Comparison of ENCODE assay signal across 11 mouse cellular contexts in genomic region chr9:32823439-32824133, GRCm38 (mm10).
DNase-seq lines count a peak whose midpoint lies in the region; ATAC-seq and TF ChIP-seq lines count a peak whose summit lies in the region.
"Had no signal": no experiment of that assay in that cellular context is flagged by ENCODE, and none has a peak within 500 bp of the region (broad histone marks: within the 10 kb centered on the region; RNA-seq: fewer than 3 reads in every experiment).

No protein-coding gene starts in this region.

- H3K9ac ChIP-seq in intestine, embryonic 14.5 days (ENCODE audit: low read length), result no peak overlapping the region
- H3K9ac ChIP-seq in intestine, postnatal 0 days (ENCODE audit: low read depth, low read length), result no peak overlapping the region
- no peak overlapping the region for H3K9ac ChIP-seq in embryonic facial prominence, embryonic 12.5 days
- H3K9ac ChIP-seq: liver, embryonic 12.5 days had no signal

- 20% methylated on average over 8 of the region's 8 CpGs for WGBS in intestine, embryonic 14.5 days
- 54% methylated on average over 8 of the region's 8 CpGs for WGBS in intestine, postnatal 0 days
- 17% methylated on average over 8 of the region's 8 CpGs for WGBS in embryonic facial prominence, embryonic 12.5 days

- peaks cover 3% of the 10 kb centered on the region; the same call in 1 of the 2 replicates for H3K4me1 ChIP-seq in intestine, embryonic 14.5 days (replicated peaks; ENCODE audit: control insufficient read depth, insufficient read depth, low read length)
- H3K4me1 ChIP-seq in intestine, postnatal 0 days (replicated peaks; ENCODE audit: control insufficient read depth, insufficient read depth, low read length), result no peaks in the 10 kb centered on the region
- H3K4me1 ChIP-seq in embryonic facial prominence, embryonic 12.5 days, result peaks cover 18% of the 10 kb centered on the region
- H3K4me1 ChIP-seq: liver, embryonic 12.5 days had no signal

- H3K27ac ChIP-seq in intestine, embryonic 14.5 days (ENCODE audit: low read depth), result peak overlapping the region; percentile 14; the same call in 1 of the 2 replicates
- H3K27ac ChIP-seq in intestine, postnatal 0 days (ENCODE audit: low read depth, low read length), result no peak overlapping the region
- peak overlapping the region; percentile 69 for H3K27ac ChIP-seq in embryonic facial prominence, embryonic 12.5 days
- H3K27ac ChIP-seq: liver, embryonic 12.5 days had no signal

- no peaks in the 10 kb centered on the region for H3K36me3 ChIP-seq in intestine, embryonic 14.5 days (ENCODE audit: control insufficient read depth, insufficient read depth, low read length)
- no peaks in the 10 kb centered on the region for H3K36me3 ChIP-seq in intestine, postnatal 0 days (ENCODE audit: control insufficient read depth, insufficient read depth)
- H3K36me3 ChIP-seq in embryonic facial prominence, embryonic 12.5 days, result no peaks in the 10 kb centered on the region
- H3K36me3 ChIP-seq: G1E; liver, embryonic 12.5 days had no signal

- peak; percentile 64; the same call in 1 of the 2 replicates for ATAC-seq in intestine, embryonic 14.5 days (replicated peaks; ENCODE audit: low FRiP score, low TSS enrichment, low read depth)
- ATAC-seq in intestine, postnatal 0 days, result no peak
- peak; percentile 52; the same call in 1 of the 2 replicates for ATAC-seq in embryonic facial prominence, embryonic 12.5 days (ENCODE audit: insufficient number of reproducible peaks, insufficient read depth, low FRiP score, low TSS enrichment)
- ATAC-seq: liver, embryonic 12.5 days had no signal

- TF ChIP-seq CTCF in intestine, postnatal 0 days (IDR thresholded peaks at IDR 0.05; ENCODE audit: low read depth), result no peak

- no peak overlapping the region for H3K4me3 ChIP-seq in intestine, embryonic 14.5 days (ENCODE audit: low read depth, low read length)
- H3K4me3 ChIP-seq in intestine, postnatal 0 days (ENCODE audit: low read depth, low read length), result no peak overlapping the region
- no peak overlapping the region for H3K4me3 ChIP-seq in embryonic facial prominence, embryonic 12.5 days
- H3K4me3 ChIP-seq: liver, embryonic 12.5 days had no signal

- no peaks in the 10 kb centered on the region for H3K27me3 ChIP-seq in intestine, embryonic 14.5 days (replicated peaks; ENCODE audit: control insufficient read depth, insufficient read depth, low read length)
- H3K27me3 ChIP-seq in intestine, postnatal 0 days (replicated peaks; ENCODE audit: control insufficient read depth, insufficient read depth, low read length), result no peaks in the 10 kb centered on the region
- no peaks in the 10 kb centered on the region for H3K27me3 ChIP-seq in embryonic facial prominence, embryonic 12.5 days
- H3K27me3 ChIP-seq: liver, embryonic 12.5 days had no signal

- H3K9me3 ChIP-seq in intestine, embryonic 14.5 days (ENCODE audit: control insufficient read depth, low read length), result no peaks in the 10 kb centered on the region
- no peaks in the 10 kb centered on the region for H3K9me3 ChIP-seq in intestine, postnatal 0 days (ENCODE audit: control insufficient read depth)
- H3K9me3 ChIP-seq in embryonic facial prominence, embryonic 12.5 days, result no peaks in the 10 kb centered on the region
- H3K9me3 ChIP-seq: liver, embryonic 12.5 days had no signal

- peak; percentile 65 for DNase-seq in intestine, embryonic 14.5 days (ENCODE audit: low spot score)
- DNase-seq in brain, adult 2 months (ENCODE audit: low read depth, low spot score), result peak; percentile 1
- peak; percentile 85 for DNase-seq in mesoderm, embryonic 11.5 days (ENCODE audit: low read depth, low spot score)
- DNase-seq in left cerebral cortex, adult 8-10 months (ENCODE audit: low spot score in 2 of 2), result no peak
- DNase-seq in thymus, adult 18-20 months, result no peak
- DNase-seq: adrenal gland, postnatal 14 days; right cerebral cortex, postnatal 14 days had no signal

- H3K4me2 ChIP-seq in intestine, embryonic 14.5 days (ENCODE audit: low read length), result no peak overlapping the region; the same call in 1 of the 2 replicates
- no peak overlapping the region for H3K4me2 ChIP-seq in intestine, postnatal 0 days (replicated peaks; ENCODE audit: low read depth)
- peak overlapping the region; percentile 16 for H3K4me2 ChIP-seq in embryonic facial prominence, embryonic 12.5 days (replicated peaks)
- H3K4me2 ChIP-seq: liver, embryonic 12.5 days had no signal

Comparison
In these comparisons a context has a peak if more than half of its experiments do, and no peak if none do; other contexts are left out.
1. DNase-seq: peak in intestine, embryonic 14.5 days (single experiment), brain, adult 2 months (single experiment) and mesoderm, embryonic 11.5 days (single experiment); none in left cerebral cortex, adult 8-10 months (0 of 2) and thymus, adult 18-20 months (0 of 2).